Mouse (Mus musculus) neutrophil, adult 5-6 weeks (primary cell): ENCODE results near the gene Celsr2. TPM values are rescaled to one million over a fixed set of nuclear protein-coding genes. Genes with fewer than 3 reads are reported as not detected.
A peak's percentile ranks its signal among the peaks of the same experiment; 100 is the strongest.

Source experiments
- ATAC-seq: fragments of 151-379, 151-347 bp; 2 replicates; pipeline ENCODE4 v1.8.0; 2017; ENCODE audit warnings: mild to moderate bottlenecking, moderate TSS enrichment; ENCODE audit not compliant: insufficient number of reproducible peaks, poor library complexity, low FRiP score, severe bottlenecking; ENCODE audit errors: extremely low read depth
- total RNA-seq: library from RNA; stranded (forward); fragments of 200-1000 nt; gene quantifications from 2 replicates; pipeline ENCODE4 v1.2.3, GENCODE M21; 2017

The Celsr2 gene
- total RNA-seq, 1 experiment from 2014 or later = 1.6 TPM

DNA sequence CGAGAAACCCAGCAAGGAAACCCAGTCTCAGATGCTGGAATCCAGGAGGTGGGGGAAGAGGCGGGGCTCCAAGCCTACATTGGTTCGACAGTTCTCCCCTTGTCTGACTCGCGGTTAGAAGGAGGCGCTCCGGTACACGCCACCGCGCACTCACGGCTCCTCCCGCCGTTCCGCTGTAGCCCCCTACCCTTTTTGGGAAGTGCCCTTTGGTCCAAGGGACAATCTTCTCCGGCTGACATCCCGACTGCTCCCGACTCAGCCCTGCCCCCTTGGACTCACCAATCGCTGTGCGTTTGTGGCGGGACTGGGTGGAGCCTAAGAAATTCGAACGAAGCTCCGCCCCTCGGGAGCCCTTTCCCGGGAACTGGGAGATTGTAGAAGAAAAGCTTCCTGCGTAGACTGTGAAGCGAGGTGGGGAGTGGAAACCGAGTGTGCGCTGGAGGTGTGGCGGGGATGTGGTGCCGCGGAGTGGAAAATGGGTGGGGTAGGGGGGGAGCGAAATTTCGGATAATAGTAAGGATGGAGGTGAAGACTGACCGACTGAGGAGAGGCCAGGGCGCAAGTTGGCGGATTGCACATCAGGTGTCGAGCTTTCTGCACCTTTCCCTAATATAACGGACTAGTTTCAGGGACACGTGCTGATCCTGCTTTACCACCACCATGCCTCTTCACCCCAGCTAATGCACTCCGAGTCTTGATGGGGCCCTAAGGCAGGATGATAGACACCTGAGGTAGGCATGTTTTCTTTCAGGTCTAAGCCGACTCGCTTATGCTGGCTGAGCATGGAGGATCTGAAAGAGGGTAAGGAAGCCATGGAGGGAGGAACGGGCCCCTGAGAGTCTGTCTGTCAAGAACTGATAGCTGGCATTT, 31.6 kb downstream of the Celsr2 start, which contains the start of gene Psrc1:
TSS of gene Psrc1 (plus strand) at position 355 of the 870 bp plus-strand sequence.
- peak; percentile 21; the same call in 1 of the 2 replicates for ATAC-seq

DNA sequence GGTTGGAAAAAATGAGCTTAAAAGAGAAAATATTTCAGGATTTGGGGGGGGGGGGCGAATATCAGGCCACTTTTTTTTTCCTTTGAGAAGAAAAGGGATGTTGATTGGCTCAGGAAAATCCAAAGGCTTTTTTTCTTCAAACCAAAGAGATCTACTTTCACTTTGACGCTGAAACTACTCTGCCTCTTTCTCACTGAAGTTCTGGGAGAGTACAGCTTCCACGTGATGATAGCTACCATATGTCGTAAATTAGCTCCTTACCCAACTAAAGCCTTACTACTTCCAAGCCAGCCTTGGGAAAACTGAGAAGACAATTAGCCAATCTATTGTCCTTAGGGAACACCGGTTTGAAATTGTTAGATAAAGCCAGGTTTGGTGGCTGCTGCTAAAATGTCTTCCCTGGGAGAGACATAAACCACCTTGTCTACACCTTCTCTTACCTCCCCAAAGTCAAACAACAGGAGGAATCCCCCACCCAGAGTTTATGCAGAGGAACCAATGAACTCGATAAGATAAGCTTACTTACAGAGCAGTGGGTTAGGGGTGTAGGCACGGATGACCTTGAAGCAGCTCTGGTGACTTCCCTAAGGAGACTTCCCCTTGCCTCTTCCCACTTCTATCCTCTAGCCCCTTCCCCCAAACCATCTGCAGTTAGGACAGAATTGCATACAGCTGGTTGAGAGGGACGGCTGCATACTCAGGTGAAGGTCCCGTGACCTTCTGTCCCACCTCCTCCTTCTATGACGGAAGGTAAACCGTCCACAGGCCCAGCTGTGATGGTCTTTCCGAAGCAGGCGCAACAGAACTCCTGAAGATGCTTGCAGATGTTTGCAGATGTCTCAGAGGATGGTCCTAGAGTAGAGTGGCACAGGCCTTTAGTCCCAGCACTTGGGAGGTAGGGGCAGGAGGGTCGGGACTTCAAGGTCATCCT, 33.1 kb downstream of the Celsr2 start:
- no peak for ATAC-seq

DNA sequence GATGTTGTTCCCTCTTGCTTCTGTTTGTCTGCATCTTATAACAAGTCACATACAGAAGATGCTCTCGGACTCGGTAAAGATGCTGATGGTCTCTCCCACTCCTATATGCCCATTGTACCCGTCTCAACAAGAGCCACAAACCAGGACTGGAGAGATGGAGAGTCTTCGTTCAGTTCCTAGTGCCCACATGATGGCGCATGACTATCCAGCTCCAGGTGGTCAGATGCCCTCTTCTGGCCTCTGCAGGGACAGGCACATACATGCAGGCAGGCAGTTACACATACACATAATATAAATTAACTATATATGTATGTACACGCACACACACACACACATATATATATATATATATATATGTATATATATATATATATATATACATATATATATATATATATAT, 34.7 kb downstream of the Celsr2 start:
- no peak for ATAC-seq

DNA sequence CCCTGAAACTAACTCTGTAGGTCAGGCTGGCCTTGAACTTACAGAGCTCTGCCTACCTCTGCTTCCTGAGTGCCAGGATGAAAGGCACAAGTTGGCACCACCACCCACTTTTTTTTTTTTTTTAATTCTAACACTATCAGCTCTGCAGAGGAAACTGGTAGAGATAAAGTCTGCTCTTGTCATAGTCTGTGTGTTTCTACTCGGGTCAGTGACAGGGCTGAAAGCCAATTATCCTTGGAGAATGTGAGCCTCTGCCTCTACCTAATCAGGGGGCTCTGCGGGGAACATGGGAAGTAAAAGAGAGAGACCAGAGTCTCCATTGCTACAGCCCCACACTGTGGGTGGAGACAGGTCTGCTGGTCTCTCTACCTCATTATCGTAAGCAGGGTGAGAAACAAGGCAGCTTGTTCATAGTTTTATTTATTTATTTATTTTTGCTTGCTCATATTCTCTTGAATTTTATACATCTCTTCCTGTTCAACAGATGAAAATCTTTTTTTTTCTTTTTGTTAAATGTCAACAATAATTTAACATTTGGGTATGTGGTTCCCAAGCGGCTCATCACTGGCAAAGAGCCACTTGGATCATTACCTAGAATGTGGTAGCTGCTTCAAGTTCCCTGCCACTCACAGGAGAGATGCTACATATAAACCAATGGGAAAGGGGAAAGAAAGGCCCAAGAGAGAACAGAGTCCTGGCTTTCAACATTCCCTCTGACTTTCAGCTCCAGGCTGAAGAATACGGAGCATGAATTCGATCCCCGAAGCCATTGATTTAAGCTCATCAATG, 36.3 kb downstream of the Celsr2 start:
- ATAC-seq = no peak

DNA sequence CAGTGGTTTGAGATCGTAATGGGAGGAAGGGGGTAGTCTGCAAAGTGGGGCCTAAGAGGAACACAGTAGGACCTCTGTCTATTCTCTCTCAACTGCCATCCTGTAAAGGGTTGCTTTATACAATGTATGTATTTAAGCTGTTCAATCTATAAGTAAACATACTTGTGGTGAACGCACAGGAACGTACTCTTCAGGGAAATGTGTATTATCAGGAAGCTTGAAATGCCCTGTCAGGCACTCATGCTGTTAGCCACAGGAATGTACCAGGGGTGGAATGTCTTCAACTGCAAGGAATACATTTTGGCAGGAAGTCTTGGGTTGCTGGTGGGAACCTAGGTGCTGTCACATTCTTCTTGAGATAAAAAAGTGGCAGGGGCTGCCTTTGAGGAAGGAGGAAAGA, 42.7 kb downstream of the Celsr2 start:
- ATAC-seq = no peak

DNA sequence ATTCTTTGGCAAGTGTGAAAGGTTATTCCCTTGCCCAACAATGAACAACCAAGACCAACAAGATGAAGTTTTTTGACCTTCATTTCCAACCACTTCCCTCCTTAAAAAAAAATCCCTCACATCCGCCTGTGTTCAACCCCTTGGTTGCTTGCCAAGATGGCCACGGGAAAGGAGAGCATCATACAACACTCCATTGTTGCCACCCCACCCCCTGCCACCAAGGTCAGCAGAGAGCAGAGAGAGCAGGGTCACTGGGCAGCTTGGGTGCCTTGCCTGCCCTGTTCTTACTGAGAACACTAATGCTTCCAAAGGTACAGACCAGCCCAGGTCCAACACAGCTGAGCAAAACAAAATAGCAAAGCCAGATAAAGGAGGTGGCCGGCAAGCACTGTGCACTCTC, 43.1 kb downstream of the Celsr2 start:
- no peak for ATAC-seq

DNA sequence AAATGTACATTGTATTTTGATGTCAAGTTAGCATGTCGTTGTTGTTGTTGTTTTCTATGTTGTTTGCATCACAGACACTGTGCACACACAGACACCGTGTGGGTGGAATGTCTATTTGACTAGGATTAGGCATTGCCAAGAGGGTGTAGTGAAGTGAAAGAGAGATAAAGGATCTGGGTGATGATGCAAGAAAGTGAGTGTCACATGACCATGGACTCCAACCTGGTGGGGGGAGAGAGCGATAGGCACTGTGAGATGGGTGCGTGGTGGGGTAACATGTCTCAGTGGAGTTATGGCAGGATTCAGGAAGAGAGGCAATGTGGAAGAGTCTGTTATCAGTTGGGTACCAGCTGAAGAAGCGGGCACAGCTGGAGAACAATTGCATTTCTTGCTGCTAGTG, 46.6 kb downstream of the Celsr2 start:
- no peak for ATAC-seq

DNA sequence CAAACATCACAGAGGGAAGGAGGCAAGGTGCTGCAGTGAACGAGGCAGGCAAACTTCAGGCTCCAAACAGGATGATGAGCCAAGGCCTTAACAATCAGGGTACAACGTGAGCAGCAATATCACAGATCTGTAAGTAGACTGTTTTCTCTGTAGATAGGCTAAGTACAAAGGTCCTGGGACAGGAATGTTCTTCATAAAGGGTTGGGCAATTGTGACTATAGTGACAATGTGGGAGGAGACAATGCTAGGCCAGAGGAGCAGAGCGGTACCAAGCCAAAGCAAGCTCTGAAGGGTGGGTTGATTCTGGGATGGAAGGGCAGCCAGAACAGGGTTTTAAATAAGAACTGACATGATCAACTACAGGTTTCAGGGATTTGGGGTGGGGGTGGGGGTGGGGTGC, 47.5 kb downstream of the Celsr2 start:
- no peak for ATAC-seq

DNA sequence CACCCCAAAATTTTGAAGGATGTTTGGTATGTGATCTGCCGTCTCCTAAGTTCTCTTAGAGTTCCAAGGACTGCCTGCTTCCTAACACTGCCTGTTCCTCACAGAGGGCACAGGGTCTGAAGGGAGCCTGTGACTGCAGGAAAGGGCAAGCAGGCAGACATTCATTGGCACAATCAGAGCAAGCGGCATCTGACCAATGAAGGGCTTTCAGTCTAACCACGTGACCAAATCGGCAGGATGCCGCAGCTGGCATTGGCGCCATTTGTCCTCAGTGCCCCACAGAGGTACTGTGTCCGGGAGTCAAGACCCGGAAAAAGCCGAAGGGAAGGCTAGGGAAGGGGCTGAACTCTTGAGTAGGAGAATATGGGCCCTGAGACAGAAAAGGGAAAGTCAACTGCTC, 48.2 kb downstream of the Celsr2 start:
- ATAC-seq = no peak

DNA sequence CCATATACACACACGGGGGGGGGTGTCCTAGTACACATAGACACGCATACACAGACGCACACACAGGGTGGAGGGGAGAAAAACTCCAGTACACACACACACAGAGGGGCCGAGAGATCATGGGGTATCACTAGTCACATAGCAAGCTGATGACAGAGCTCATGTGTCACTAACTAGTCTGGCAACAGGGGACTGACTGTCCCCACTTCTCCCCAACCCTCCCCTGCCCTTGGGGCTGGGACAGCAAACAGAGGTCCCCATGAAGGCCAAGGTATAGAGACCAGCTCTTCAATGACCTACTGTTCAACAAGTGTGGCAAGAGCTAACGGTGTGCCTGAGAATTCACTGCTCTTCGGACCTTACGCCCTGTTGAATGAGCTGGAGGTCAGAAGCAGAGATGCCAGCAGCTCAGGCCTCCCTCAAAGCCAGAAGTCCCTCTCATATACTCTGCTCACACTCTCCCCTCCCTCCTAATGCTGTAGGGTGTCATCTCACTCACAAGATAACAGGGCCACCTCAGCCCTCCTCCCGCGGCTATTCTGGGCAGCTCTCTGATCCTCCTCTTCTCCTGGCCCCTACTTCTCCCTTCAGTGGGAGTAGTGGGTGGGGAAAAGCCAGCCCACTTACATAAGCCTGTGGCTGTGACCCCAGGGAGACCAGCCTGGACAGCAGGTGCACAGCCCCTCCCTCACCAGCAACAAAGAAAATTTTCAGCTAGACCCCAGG, 50.9 kb downstream of the Celsr2 start, which contains the start of gene Mybphl:
TSS of gene Mybphl (plus strand) at position 642 of the 726 bp plus-strand sequence.
- ATAC-seq = no peak

DNA sequence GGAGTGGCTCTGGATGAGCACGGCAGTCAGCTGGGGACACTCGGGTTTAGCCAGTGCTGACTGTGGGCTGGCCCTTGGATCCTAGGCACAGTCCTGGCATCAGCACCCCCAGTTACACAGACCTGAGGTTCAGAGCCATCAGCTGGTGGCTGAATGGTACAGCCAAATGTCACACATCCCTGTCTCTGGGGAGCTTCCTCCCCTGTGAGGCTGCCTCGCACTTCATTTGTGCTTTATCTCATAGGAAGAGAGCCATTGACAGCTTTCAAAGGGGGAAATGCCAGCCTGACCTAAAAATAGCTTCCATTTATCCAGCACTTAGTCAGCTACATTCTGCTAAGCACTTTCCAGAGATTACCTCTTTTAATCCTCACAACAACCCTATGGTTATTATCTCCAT, 51.7 kb downstream of the Celsr2 start:
- no peak for ATAC-seq

DNA sequence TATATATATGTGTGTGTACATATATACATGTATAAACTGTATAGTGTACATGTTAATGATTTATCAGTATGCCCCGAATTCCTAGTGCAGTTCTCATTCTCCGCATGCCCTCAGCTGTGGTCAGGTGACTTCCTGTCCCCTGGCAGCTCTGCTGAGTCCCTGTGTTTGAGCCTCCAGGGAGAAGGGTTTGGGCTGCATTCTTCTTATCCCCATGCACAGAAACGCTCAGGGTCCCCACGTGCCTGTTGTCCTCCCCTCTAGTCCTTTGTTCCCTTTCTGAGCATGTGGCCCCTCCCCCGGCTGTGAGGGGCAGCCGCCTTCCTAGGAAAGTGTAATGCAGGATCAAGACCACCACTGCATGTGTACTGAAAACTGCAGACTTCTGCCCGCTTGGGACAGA, 54.5 kb downstream of the Celsr2 start:
- no peak for ATAC-seq

DNA sequence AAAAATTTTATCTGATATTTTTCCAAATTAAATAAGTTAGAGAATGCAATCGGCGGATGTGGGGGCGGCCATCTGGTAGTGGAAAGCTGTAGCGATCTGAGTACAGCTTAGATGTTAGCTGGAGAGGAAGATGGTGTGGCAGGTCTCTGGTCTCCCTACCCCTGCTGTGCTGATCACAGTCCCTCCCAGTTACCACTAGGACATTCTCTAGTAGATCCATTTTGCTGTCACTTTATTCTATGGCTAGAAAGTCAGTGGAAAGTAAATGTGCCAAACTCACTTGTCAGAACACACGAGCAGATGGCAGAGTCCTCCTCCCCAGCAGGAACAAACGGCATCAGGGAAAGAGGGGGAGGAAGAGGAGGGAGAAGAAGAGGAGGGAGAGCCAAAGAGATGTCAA, 56.9 kb downstream of the Celsr2 start:
- ATAC-seq = no peak

DNA sequence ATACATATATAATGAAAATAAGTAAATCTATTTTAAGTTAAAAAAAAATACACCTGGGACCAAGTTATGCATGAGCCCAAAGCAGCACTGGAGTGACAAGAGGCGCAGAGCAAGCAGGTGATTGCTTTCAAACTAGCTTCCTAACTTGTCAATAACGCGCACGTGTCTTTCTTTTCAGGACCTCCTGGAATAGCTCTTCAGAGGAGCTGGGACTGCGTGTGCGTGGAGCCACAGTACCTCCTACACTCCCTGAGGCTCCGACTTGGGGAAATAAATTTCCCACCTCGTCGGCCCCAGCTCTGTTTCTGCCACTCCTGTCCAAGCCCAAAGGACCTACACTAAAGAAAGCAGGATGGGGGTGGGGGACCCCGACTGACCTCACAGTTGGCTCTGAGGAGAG, 58.3 kb downstream of the Celsr2 start:
- no peak for ATAC-seq

DNA sequence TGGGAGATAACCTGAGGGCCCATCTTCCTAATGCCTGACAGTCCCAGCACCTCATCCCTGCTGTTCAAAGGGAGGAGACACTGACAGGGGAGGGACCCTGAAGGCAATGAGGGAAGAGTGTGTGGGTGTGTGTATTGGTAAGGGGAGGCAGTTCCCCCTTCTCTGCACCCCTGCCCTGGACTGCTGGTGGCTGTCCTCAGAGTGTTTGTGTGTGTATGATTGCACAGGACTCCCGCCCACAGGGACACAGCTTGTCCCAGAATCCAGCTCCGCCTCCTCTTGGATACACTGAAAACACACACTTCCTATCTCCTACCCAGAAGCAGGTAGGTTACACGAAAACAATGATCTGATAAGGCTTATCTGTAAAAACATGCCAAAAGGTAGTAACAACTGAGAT, 60.1 kb downstream of the Celsr2 start:
- ATAC-seq = no peak

DNA sequence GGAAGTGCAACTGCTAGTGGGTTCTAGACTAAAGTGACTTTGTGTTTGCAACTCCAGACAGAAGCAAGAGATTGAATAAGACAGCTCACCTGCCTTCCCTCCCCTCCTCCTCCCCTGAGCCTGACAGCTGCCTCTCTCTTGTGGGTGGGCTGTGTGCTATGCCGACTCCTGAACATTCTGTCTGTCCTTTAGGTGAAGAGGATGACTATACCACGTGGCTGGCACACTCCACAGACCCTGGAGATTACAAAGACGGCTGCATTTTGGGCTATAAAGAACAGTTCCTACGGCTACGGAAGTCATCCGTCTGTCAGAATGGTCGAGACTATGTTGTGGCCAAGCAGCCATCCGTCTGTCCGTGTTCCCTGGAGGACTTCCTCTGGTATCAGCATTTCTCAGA, 67.0 kb downstream of the Celsr2 start:
- ATAC-seq = no peak

DNA sequence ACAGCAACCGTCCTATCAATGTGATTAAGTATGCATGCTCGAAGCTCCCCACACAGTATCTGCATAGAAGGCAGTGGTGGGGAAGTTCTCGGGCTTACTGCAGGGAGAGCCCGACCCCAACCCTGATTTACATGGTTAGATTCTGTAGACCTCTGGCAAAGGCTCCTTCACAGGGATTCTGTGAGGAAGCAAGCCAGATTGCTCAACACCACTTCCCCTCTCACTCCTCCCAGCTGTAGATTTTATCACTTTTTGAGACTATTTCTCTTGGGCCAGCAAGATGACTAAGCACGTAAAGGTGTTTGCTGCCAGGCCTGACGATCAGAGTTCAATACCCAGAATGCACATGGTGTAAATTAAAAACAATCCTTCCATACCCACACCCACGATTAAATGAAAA, 69.5 kb downstream of the Celsr2 start:
- ATAC-seq = no peak

DNA sequence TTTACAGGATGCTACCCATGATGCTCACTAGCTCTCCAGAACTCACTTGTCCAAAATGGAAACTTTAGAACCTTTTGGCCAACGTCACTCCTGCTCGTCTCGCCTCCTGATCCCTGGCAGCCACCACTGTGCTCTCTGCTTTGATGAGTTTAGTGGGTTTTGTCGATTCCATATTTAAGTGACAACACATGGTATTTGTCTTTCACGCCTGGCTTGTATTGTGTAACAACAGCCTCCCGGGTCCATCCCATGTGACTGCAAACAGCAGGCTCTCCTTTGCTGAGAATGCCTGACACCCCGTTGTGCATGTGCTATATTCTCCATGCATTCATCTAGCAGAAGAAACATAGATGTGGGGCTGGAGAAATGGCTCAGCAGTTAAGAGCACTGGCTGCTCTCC, 73.2 kb downstream of the Celsr2 start:
- no peak for ATAC-seq
